Mouse (Mus musculus) natural killer cell, adult 2 months (primary cell): ENCODE data around the gene Hmg20a.

Experiments
- DNase-seq, 2 experiments: peaks; one replicate each; pipeline ENCODE4 v3.0.0; 2022; ENCODE audit warnings: low spot score in 2 of 2

The Hmg20a gene

GRCm38 (mm10) chr9:56439699-56440098, 21.3 kb downstream of the Hmg20a start:
- no peak for DNase-seq

GRCm38 (mm10) chr9:56451570-56451969, 33.2 kb downstream of the Hmg20a start:
- DNase-seq = no peak

DNA sequence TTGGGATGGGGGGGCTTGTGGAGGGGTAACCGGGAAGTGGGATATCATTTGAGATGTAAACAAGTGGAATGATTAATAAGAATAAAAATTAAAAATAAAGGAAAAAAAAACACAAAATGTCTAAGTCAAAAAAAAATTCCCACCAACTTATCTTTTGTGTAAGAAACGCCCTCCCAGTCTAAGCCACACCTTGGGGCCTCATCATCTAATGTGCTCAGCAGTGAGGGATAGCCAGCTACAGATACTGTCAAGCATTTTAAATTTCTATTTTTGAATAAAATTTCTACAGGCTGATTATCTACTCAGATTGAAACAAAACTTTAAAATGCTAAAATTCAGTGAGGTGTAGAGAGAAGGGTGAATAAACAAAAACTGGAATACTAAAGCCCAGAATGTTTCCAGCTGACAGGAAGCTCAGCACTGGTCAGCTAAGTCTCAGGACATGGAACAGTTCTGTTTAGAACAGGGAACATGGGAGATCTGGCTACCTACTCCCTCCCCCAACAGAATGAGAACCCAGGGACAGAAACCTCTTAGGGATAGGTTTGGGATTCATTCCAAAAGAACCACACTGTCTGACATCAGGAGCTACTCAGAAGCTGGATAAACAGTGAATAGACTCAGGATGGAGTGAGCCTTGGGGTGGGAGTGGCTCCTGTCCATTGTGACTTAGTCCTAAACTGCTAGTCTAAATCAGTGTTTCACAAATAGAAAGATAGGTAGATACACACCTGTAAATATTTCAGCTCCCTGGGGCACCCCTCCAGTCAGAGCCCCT, 34.8 kb downstream of the Hmg20a start:
- no peak for DNase-seq

DNA sequence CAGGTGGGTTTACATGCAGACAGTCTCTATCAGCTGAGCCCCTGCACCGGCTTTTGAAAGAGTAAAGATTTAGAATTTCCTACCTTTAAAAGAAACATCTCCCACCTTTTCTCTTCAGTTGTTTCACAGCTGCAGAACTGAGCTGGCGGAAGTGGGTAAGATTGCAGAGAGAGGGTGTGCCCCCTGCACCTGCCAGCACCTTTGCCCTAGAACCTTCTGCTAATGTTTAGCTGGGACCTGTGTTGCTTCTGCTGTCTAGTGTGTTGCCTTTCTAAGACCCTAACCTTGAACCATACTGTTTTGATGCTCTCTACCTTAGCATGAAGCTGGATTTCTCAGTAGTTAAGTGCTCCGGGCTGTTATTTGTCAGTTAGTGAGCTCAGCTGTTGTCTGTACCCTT, 38.0 kb downstream of the Hmg20a start:
- no peak for DNase-seq

DNA sequence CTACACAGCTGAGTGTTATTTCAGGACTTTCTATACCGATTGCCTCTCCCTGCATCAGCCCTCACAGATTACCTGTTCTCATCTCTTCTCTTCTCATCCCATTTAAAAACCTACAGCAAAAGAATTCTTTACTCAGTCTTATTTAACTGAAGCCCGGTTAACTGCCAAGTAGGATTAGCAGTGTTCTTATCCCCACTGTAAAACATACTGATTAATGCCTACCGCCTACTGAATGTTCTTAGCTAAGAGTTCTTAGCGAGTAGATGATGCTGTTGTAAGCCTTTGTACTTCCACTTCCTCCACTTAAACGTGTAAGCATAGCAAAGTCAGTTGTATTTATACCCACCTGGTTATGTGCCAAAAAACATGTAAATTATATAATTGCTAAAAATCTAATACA, 42.6 kb downstream of the Hmg20a start:
- DNase-seq = no peak

DNA sequence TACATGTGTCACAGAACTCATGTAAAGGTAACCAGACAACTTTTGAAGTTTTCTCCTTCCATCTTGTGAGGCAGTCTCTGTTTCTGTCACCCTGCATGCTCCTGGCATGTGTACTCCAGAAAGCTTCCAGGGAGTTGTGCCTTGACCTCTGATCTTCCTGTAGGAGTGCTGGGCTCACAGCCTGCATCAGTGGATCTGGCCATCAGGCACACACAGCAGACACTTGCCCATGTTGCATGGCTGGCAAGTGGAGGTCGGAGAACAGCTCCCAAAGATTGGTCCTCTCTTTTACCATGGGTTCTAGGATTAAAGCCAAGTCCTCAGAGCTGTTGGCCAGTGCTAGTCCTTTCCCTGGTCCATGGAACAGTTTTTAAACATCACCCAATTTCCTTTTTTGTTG, 44.2 kb downstream of the Hmg20a start:
- no peak for DNase-seq

DNA sequence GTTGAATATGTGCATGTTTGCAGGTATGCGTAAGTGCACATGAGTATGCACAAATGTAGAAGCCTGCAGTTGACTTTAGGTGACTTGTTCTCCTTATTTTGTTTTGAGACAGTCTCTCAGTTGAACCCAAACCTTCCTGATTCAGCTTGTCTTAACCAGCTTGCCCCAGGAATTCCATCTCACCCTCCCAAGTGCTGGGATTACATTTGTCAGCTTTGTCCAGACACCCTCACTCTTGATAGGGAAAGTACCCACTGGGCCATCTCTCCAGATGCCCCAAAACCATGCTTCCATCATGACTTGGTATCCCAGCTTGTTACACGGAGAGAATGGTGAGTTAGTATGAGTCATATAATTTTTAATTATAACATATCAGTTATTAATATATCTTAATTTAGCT, 44.6 kb downstream of the Hmg20a start:
- no peak for DNase-seq

GRCm38 (mm10) chr9:56463686-56464515, 45.5 kb downstream of the Hmg20a start:
- DNase-seq = peak in 1 of 2 experiments; percentile 16

DNA sequence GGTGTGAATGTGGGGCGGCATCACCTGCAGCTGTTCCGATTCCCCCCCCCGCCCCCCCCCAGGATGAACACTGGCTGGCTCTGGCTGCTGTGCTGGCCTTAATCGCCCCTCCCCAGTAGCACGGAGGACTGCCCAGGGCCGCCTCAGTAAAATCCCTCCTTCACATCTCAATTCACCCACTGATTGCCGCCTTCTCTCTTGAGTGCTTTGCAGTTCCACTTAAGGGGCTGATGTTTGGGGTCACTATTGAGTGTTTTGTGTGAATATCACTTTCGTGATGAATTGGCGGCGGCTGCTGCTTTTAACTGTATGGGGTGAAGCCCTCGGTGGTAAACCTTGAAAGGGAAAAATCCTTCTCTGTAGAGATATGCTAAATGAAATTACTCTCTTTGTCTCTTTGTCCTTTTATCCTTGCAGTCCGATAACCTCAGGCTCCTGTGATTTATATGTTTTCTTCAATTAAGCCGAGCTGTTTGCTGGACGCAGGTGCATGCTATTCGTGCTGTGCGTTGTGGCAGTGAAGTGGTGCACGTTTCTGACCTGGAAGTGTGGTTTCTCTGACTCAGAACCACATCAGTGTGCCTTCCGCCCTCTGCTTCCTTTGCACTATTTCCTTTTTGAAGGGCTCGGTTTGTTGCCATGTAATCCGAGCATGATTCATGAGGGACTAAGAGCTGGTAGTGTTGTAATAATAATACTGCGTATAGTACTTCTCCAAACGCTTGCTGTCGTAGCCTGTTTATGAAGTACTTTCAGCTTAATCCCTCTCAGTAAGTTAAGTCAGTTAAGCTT, 46.6 kb downstream of the Hmg20a start:
- peak; percentile 81 to 86 for DNase-seq

DNA sequence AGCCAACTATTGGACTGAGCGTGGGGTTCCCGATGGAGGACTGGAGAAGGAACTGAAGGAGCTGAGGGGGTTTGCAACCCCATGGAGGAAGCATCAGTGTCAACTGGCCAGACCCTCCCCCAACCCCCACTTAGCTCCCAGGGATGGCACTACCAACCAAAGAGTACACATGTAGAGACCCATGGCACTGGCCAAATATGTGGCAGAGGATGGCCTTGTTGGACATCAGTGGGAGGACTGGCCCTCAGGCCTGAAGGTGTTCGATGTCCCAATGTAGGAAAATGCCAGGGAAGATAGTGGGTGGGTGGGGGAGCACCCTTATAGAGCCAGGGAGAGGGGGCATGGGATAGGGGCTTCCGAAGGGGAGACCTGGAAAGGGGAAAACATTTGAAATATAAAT, 47.8 kb downstream of the Hmg20a start:
- DNase-seq = no peak

GRCm38 (mm10) chr9:56469656-56470055, 51.2 kb downstream of the Hmg20a start:
- no peak for DNase-seq

DNA sequence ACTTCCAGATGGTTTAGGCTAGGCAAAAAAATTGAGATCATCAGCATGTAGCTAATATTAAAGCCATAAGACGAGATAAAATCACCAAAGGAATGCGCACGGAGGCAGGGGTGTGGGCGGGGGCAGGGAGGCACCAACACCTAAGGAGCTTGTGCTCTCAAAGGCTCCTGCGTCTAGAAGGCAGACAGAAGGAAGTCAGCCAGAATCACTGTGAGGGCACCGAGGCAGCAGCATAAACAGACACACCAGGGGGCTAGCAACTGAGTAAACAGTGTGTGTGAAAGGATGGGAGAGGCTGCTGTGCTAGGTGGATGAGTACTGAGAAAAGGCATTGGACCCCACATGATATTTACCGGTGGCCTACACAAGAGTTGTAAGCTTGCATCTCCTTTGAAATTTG, 51.9 kb downstream of the Hmg20a start:
- DNase-seq = no peak

GRCm38 (mm10) chr9:56478975-56479647, 60.7 kb downstream of the Hmg20a start:
- DNase-seq = no peak

- no peak for DNase-seq
These were observed 64.2 kb downstream of the Hmg20a start for GRCm38 (mm10) chr9:56482623-56483022.

DNA sequence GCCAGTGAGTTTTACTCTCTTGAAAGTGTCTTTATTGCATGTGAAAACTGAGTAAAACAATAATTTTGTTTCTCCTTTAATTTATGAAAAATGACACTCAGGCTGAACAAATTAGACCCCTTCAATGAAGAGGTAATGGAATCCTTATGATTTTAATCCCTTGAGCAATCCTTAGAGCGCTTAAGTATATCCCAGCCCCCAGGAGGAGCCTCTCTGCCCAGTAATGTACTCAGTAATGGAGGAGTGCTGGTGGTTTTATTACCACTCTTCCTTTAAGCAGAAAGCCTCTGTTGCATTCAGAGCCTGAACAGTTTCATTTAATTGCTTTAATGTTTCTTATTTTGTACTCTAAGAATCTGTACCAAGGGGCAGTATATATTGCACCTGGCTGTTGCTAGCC, 67.0 kb downstream of the Hmg20a start:
- DNase-seq = no peak

DNA sequence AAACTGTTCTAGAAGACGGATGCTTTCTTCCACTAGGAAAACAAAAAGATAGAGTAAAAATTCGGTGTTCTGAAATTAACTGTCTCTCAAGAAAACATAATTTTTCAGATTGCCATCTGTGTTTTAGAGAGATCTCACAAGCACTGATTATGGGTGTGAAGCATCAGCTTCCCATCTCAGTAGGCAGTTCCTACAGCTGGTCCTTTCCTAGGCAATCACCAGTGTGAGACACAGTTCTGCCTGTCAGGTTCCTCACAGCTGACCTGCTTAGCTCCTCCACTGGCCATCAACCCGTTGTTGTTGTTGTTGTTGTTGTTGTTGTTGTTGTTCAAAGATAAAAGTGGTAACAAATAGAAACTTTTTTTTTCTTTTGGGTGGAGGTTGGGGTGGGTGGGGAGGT, 67.7 kb downstream of the Hmg20a start:
- no peak for DNase-seq

DNA sequence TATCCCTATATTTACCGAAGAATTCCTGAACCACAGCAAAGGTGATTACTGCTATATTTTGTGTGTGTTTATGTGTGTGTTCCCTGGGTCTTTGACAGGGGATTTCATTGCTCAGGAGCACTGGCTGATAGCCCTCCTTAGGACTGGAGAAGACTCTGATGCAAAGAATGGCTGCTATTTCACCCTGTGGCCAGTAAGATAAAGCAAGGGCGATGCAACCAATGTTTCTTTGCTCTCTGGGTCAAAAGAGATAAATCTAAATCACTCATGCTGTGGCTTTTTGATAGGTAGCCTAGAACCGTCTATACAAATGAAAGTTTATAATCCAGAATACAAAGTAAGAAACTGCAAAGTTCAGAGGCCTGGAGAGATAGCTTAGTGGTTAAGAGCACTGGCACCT, 69.2 kb downstream of the Hmg20a start:
- DNase-seq = no peak

DNA sequence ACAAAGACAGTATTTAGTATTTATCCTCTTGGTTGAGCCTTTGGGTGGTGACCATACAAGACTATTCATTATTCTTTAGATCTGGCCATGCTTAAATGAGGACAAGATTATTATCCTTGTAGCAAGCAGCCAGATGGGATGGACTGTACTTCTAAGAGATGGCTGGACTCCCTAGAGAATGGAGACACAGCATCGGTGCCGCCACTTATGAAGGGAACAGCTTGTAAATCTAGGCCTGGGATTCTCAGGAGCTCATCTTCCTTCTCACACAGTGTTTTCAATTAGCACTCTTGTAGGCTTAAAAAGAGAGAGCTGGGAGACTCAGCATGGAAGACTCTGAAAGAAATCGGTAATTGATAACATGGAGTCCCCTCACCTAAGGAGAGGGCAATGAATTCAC, 74.0 kb downstream of the Hmg20a start:
- DNase-seq = no peak

DNA sequence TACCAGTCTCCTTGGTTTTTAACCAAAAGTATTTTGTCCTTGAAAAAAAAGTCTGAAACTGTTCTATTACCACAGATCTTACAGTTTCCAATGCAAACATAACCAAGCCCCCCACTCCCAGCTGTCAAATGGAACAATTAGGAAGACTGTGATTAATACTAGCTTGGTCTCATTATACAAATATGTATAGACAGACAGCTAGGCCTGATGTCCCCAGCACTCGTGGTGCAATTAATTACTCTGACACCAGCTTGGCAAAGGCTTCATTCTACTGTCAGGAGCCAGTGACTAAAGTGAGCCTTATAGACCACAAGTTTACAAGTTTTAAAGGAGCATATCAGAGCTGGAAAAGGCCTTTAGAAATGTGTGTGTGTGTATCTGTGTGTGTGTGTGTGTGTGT, 74.5 kb downstream of the Hmg20a start:
- no peak for DNase-seq

- no peak for DNase-seq
These were observed 76.7 kb downstream of the Hmg20a start for GRCm38 (mm10) chr9:56495088-56495487.

- DNase-seq = no peak
These were observed 77.4 kb downstream of the Hmg20a start for GRCm38 (mm10) chr9:56495795-56496232.

- DNase-seq = no peak
These were observed 78.2 kb downstream of the Hmg20a start for GRCm38 (mm10) chr9:56496567-56496966.
